Mouse (Mus musculus) layer of hippocampus, postnatal 25 days (tissue): ENCODE measurements at regions not wholly inside any gene's neighbourhood (a gene's known extent, or its start where the extent isn't known, plus 50 kb on each side); places are given as distances from the start of the nearest gene placed in this dataset.

Experiments used
- DNase-seq, 2 experiments: peaks; one replicate each; pipeline ENCODE4 v3.0.0; 2022; ENCODE audit warnings: mixed read lengths in 2 of 2, low spot score in 1 of 2; ENCODE audit errors: extremely low spot score in 1 of 2

GRCm38 (mm10) chr15:95714408-95714807 lies 58.6 kb upstream of the Dbx2 start:
- no peak for DNase-seq

- DNase-seq = no peak
Measured at GRCm38 (mm10) chr15:95715941-95716340, 60.2 kb upstream of the Dbx2 start.

GRCm38 (mm10) chr15:95723699-95724098 lies 66.9 kb upstream of the Ano6 start:
- no peak for DNase-seq

DNA sequence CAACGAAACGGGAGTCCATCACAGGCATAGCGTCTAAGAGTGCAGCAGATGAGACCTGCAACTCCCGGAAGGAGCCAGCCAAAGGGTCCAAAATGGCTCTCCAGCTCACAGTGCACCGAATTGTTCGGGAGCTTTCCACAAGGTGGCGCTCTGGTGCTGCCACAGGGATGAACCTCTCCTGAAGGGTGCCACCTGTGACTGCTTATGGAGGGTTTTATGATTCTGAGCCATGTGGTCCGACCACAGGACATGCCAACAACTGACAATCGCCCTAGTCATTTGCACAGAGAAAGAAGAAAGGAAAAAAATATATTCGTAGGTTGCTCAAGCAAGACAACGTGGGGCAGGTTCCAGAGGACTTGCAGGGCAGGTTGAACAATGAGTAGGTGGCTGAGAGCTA lies 64.8 kb upstream of the Ano6 start:
- peak; percentile 83 to 92 for DNase-seq

DNA sequence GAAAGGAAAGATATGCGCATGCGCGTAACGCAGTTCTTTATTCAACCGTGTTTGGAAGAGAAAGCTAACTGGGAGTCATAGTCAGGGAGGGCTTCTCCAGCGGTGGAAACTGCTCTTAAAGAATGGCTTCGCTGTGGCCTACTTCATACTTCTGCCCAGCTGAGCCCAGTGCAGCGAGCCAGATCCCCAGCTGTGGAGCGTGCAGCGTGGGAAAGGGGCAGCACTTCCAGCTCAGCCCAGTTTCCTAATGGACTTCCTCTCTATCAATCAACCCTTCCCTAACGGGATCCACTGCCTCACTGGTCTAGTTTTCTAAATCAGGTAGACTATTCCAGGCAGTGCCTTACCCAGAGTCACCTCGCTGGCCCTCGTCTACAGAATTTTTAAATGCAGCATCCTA lies 64.1 kb upstream of the Ano6 start:
- DNase-seq = no peak

DNA sequence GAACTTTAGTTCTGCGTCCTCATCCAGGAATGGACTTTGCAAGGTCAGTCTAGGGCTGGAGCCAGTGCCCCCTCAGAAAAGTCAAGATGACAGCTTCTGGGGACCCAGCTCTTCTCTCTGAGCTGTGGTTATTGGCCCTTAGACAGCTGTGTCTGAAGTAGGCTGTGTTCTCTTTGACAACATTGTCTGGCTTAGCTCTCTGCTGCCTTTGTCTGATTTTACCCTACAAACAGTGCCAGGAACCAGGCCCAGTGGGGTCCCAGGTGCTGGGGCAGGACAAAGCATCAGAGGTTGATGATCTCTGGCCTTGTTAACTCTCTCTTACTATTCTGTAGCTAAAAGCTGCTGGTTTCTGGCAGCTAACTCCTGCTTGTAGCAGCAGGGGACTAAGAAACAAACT lies 54.9 kb upstream of the Ano6 start:
- DNase-seq = no peak
